Mouse (Mus musculus): ENCODE results near the gene Trp73.

Trp73 gene

DNA sequence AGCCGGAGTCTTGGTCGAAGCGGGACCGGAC lies at the start of gene Trp73:
Trp73 (minus strand) TSS at position 27 of the 31 bp plus-strand sequence.
- no peak for DNase-seq

- no peak for DNase-seq
These were observed 48.9 kb upstream of the Trp73 start for GRCm38 (mm10) chr4:154188948-154189347.

DNA sequence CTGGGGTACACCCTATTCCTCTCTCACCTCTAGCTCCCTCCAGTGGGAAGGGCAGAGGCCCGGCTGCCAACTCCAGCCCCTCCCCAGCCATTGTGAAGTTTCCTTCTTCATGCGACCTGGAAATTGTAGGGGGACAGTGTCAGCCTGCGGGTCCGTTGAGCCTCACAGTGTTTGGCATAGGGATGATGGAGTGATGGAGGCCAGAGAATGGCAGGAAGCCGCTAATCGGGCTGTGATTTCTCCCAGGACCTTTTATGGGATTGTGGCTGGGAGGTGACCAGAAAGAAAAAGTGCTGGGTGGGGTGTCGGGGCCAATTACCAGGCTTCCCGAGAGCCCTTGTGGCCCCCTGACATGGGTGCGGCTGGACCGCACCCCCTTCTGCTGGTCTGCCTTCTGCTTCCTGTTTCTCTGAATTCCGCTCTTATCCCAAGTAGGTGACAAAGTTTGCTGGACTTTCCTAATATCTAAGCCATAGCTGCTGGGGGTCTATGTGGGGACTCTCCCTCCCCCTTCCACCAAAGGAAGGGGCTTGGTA lies 46.1 kb upstream of the Trp73 start:
- DNase-seq, result no peak

GRCm38 (mm10) chr4:154185001-154185400 lies 45.0 kb upstream of the Trp73 start:
- no peak for DNase-seq

DNA sequence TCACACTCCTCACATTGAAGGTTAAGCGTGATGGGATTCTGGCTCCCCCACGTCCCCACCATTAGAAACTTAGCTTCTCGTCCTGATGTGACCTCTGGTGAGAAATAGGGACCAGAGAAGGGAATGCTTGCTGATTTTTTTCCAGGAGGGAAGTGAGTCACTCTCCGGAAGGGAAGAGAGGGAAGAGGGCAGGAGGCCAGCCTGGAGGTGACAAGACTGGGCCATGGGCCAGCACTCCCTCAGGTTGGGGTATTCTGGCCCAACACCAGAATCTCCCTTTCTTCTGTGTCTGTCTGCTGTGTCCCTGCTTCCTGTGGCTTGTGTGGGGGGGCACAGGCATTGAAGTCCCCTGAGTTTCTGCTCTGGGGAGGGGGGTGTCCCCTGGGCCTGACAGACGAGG lies 43.6 kb upstream of the Trp73 start:
- no peak for DNase-seq

- DNase-seq, result no peak
These were observed 41.0 kb upstream of the Trp73 start for GRCm38 (mm10) chr4:154181001-154181400.

- DNase-seq, result no peak
These were observed 37.2 kb upstream of the Trp73 start for GRCm38 (mm10) chr4:154177257-154177656.

DNA sequence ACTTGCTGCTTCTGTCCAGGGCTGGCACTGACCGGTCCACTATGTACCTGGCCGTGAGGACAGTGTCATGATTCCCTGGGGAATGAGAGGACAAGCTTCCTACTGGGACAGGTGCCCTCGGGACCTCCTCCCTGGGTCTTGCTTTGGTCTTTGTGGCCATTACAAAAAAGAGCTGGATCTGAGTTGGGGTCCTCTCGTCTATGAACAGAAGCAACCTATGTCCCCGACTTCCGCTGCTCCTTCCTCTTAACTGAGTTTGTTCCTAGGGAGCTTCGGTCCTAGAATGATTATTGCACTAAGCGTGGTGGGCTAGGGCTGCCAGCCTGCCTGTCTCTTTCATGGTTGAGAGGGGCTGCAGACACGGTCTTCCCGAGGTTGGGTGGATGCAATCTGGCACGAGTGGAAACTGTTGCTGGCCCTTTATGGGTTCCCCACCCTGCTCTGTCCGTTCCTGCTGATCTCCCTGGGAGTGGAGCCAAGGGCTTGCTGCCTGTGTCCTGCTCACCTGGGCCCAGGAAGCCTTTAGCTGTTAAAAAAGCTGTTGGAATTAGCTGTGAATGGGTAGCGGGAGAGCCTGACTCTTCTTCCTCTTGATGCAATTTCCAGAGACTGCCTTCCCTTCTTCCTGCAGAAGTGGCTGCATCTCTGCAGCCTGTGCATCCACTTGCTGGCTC lies 32.1 kb upstream of the Trp73 start:
- no peak for DNase-seq

DNA sequence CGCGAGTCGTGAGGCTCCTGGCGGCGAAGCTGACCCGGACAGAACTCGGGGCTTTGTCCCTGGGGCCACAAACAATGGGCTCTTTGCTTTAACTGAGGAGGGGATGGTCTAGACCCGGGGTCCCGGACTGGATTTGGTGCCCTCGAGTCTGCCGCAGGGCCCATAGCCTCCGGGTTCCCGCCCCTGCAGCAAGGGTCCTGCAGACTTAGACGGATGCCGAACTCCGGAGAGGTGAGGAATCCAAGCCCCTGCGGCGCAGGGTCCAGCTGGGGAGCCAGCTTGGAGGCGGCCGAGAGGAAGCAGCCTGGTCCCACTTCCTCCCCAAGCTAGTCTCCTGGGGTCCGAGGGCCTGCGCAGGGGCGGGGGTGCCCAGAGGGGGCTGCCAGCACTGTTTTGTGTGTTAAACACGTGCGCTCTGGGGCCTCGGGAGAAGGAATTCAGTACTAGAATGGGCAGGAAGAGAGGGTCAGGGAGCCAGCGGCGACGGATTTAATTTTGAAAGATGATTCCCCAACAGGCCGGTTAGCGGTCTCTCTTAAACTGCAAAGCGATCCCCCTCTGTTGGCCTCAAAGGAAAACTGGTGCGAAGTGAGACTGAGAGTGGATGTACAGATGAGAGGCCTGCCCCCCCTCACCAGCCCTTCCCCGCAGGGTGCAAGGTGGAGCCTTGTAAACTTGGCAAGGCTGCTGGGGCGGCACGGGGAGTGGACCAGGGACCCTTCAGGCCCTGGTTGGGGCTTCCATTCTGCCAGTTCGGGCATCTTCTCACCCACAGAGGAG lies 31.3 kb upstream of the Trp73 start:
- DNase-seq, result no peak

DNA sequence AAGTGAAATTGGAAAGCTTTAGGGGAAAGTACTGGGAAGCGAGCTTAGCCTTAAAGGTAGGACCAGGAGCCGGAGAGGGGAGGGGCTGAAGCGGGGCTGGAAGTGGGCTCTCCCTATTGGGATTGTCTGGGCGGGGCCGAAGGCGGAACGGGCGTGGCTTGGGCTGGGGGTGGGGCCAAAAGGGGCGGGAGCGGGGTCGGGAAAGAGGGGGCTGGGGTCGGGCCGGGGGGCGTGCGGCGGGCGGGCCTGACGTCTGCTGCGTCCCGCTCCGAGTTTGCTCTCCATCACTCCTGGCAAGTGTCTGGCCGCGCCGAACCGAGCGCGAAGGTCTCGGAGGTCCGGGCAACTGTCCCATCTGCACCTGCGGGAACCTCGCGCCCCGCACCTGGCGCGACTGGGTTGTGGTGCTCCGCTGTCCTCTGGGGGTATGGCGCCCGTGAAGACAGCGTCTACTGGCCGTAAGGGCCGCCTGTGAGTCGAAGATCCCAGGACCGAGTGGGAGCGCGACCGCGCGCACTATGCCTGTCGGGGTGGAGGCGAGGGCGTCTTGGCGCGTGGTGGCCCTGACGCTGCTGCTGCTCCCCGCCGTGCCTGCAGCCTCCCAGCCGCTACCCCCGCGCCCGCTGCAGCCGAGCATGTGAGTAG lies 30.6 kb upstream of the Trp73 start, which contains the start of gene Megf6:
Megf6 (plus strand) TSS at position 225 of the 645 bp plus-strand sequence.
- no peak for DNase-seq

- no peak for DNase-seq
These were observed 30.0 kb upstream of the Trp73 start for GRCm38 (mm10) chr4:154170021-154170420.

GRCm38 (mm10) chr4:154167053-154167452 lies 27.0 kb upstream of the Trp73 start:
- DNase-seq, result no peak

- DNase-seq, result peak; percentile 54
These were observed 23.3 kb upstream of the Trp73 start for GRCm38 (mm10) chr4:154163296-154163695.

GRCm38 (mm10) chr4:154160538-154161390 lies 20.8 kb upstream of the Trp73 start, which contains the start of gene Tprgl:
Gene Tprgl (minus strand): TSS chr4:154160666.
- peak; percentile 97 for DNase-seq

DNA sequence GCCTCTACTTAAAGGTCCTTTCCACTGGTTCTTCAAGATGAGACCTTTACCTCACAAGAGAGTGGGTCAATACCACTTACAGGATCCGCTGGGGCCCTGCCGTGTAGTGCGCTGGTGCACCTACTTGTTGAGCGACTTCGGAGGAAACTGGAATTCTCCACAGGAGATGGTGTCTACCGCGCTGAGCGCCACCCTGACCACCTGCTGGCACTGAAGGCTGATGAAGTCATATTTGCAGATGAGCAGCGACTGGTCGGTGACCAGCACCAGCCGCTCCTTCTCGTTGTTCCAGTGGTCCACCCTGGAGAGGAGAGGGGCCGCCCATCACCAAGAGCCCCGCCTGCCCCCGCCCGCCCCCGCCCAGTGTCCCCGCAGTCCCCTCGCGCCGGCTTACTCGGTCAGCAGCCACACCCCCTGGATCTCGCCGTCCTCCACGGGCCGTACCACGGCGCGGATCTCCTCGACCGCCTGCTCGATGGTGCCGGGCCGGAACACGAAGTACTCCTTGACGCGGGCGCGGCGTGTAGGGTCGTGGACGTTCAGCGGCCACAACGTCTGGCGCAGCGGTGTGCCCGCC lies 20.0 kb upstream of the Trp73 start:
- no peak for DNase-seq

DNA sequence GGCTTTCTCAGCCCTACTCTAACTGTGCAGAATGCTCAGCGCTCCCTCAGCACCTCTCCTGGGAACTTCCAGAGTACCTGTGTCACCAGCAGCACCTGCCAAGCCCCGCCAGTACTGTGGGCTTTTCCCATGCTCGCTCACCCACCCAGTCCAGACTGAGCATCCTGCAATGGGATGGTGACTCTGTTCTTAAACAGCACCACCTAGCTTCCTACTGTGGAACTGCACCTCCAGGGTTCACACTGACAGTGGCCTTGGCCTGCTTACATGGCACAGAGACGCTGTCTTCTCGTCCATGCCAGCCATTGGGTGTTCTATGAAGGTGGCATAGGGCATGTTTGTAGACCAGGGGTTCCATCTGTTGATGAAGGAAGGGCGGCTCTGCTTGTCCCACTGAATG lies 19.0 kb upstream of the Trp73 start:
- DNase-seq, result peak; percentile 72

DNA sequence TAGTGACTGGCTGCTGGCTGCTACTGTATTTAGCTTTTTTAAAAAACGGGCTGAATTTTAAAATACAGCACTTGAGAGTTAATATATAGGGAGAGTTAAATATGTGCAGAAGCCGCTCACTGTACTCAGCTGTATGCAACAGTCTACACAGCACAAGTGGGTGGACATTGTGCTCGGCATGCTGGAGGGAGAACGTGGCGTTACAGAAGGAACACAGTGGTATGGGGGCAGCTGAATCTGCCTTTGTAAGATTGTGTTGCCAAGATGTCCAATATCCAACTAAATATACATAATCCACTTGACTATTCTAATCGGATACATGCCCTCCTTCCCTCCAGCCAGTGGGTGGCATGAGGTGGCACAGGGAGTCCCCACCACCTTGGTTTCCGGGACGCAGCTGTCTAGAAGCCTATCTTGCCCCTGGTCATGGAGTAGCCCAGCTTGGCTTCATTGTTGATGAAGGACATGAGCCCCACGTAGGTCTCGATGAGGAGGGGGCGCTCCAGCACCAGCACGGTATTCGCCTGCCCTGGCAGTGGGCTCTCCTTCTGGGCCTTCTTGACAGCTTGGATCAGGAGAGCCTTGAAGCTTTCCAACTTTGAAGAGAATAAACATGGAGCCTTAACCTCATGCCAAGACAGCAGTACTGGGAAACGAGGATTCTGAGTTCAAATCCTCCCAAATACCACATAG lies 18.1 kb upstream of the Trp73 start:
- DNase-seq, result no peak

- no peak for DNase-seq
These were observed 16.0 kb upstream of the Trp73 start for GRCm38 (mm10) chr4:154156050-154156449.

GRCm38 (mm10) chr4:154154104-154154503 lies 14.1 kb upstream of the Trp73 start:
- DNase-seq, result no peak

DNA sequence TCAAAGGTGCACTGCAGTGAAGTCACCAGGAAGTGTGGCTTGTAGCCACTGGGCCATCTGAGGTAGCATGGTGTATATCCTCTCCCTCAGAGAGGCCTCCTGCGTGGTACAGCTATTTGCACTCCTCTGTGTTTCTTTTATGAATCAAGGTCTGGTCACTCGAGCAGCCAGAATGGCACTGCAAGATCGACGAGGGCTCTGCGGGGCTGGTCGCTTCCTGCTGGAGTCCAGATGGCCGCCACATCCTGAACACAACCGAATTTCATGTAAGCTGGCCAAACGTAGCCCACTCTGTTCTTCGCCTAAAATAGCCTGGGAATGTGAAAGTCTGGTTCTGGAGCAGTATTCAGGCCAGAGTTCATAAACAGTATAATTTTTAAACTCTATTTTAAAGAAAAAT lies 6.3 kb upstream of the Trp73 start:
- no peak for DNase-seq

DNA sequence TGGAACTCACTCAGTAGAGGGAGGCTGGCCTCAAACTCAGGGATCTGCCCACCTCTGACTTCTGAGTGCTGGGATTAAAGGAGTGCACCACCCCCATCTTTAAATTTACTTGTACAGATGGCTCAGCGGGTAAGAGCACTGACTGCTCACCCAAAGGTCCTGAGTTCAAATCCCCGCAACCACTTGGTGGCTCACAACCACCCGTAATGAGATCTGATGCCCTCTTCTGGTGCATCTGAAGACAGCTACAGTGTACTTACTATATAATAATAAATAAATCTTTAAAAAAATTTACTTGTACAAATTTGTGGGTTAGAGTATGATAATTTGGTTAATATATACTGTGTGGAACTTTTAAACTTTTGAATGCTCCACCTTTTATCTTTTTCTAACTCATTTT lies 4.7 kb upstream of the Trp73 start:
- DNase-seq, result no peak

All from right cerebral cortex, postnatal 25 days (tissue).